In the genomic region with DNA sequence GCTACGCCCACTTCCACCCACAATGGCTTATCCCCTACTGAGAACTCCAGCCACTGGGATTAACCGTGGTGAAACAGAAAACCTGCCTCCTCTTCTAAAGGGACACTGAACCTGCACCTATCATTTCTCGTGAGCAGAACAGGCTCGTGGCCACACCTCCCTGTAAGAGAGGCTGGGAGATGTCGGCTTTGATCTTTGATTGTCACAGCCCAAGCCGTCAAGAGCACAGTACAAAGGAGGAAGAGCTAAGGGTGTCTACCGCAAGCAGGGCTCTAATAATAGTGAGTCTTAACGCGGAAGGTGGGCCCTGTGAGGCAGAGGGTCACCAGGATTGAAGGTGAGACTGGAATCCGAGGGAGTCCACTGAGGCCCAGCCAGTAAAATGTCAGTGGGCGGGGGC, we compare ENCODE assay signal across 19 mouse cellular contexts.
DNase-seq lines count a peak whose midpoint lies in the region; ATAC-seq and TF ChIP-seq lines count a peak whose summit lies in the region.
"Had no signal": no experiment of that assay in that cellular context is flagged by ENCODE, and none has a peak within 500 bp of the region (broad histone marks: within the 10 kb centered on the region; RNA-seq: fewer than 3 reads in every experiment).

No protein-coding gene starts in this region.

- H3K27ac ChIP-seq in forebrain, embryonic 10.5 days: 0 out of 2 replicates have a peak overlapping the region, but pooled peaks have one; percentile 40
- H3K27ac ChIP-seq in forebrain, embryonic 16.5 days (ENCODE audit: low read length): no peak overlapping the region
- no peak overlapping the region for H3K27ac ChIP-seq in hindbrain, embryonic 12.5 days
- H3K27ac ChIP-seq in hindbrain, embryonic 14.5 days: no peak overlapping the region
- H3K27ac ChIP-seq in embryonic facial prominence, embryonic 14.5 days (replicated peaks; ENCODE audit: low read depth, low read length): no peak overlapping the region
- H3K27ac ChIP-seq in midbrain, embryonic 16.5 days (ENCODE audit: low read length): no peak overlapping the region
- H3K27ac ChIP-seq in left cerebral cortex, adult 2 months: no peak overlapping the region
- no peak overlapping the region for H3K27ac ChIP-seq in thymus, adult 2 months (ENCODE audit: control insufficient read depth, insufficient read depth, low read length)
- H3K27ac ChIP-seq: embryonic facial prominence, embryonic 12.5 days; heart, adult 2 months; heart, embryonic 15.5 days; intestine, embryonic 15.5 days; kidney, embryonic 15.5 days had no signal

- 0 out of 2 replicates have a peak, but pooled peaks cover 1% of the 10 kb centered on the region for H3K36me3 ChIP-seq in forebrain, embryonic 10.5 days (replicated peaks)
- no peaks in the 10 kb centered on the region for H3K36me3 ChIP-seq in forebrain, embryonic 16.5 days (ENCODE audit: control insufficient read depth, insufficient read depth)
- H3K36me3 ChIP-seq in hindbrain, embryonic 12.5 days: no peaks in the 10 kb centered on the region
- H3K36me3 ChIP-seq in hindbrain, embryonic 14.5 days (replicated peaks; ENCODE audit: control insufficient read depth, insufficient read depth): no peaks in the 10 kb centered on the region
- no peaks in the 10 kb centered on the region for H3K36me3 ChIP-seq in embryonic facial prominence, embryonic 14.5 days (ENCODE audit: control insufficient read depth, insufficient read depth, low read length)
- H3K36me3 ChIP-seq in midbrain, embryonic 16.5 days (ENCODE audit: control insufficient read depth, insufficient read depth, low read length): no peaks in the 10 kb centered on the region
- no peaks in the 10 kb centered on the region for H3K36me3 ChIP-seq in thymus, adult 2 months (ENCODE audit: control insufficient read depth, insufficient read depth, low read length)
- H3K36me3 ChIP-seq: embryonic facial prominence, embryonic 12.5 days; heart, embryonic 15.5 days; intestine, embryonic 15.5 days; kidney, embryonic 15.5 days had no signal

- no peak for TF ChIP-seq POLR2A in thymus, adult 2 months (IDR thresholded peaks at IDR 0.05; ENCODE audit: control insufficient read depth, extremely low read depth, insufficient read depth, low read length, poor library complexity)

- H3K27me3 ChIP-seq in forebrain, embryonic 10.5 days (ENCODE audit: poor library complexity, severe bottlenecking): peaks cover 26% of the 10 kb centered on the region; the same call in 1 of the 2 replicates
- H3K27me3 ChIP-seq in forebrain, embryonic 16.5 days (replicated peaks; ENCODE audit: control insufficient read depth, insufficient read depth, low read length): no peaks in the 10 kb centered on the region
- H3K27me3 ChIP-seq in hindbrain, embryonic 12.5 days: peaks cover 8% of the 10 kb centered on the region; the same call in 1 of the 2 replicates
- H3K27me3 ChIP-seq in hindbrain, embryonic 14.5 days (ENCODE audit: control insufficient read depth, insufficient read depth, low read length): peaks cover 4% of the 10 kb centered on the region; the same call in 1 of the 2 replicates
- H3K27me3 ChIP-seq in embryonic facial prominence, embryonic 14.5 days (replicated peaks; ENCODE audit: control insufficient read depth, insufficient read depth, low read length): no peaks in the 10 kb centered on the region
- H3K27me3 ChIP-seq in midbrain, embryonic 16.5 days (ENCODE audit: control insufficient read depth, insufficient read depth, low read depth, low read length): no peaks in the 10 kb centered on the region
- H3K27me3 ChIP-seq in thymus, adult 2 months (ENCODE audit: control insufficient read depth, insufficient read depth, low read length): no peaks in the 10 kb centered on the region
- H3K27me3 ChIP-seq: embryonic facial prominence, embryonic 12.5 days; intestine, embryonic 15.5 days had no signal

- H3K4me1 ChIP-seq in forebrain, embryonic 10.5 days: peaks cover 37% of the 10 kb centered on the region
- peaks cover 11% of the 10 kb centered on the region for H3K4me1 ChIP-seq in forebrain, embryonic 16.5 days (replicated peaks; ENCODE audit: control insufficient read depth, insufficient read depth, low read length)
- H3K4me1 ChIP-seq in hindbrain, embryonic 12.5 days: peaks cover 20% of the 10 kb centered on the region
- peaks cover 13% of the 10 kb centered on the region; the same call in 1 of the 2 replicates for H3K4me1 ChIP-seq in hindbrain, embryonic 14.5 days (replicated peaks; ENCODE audit: control insufficient read depth, insufficient read depth, low read length)
- H3K4me1 ChIP-seq in embryonic facial prominence, embryonic 14.5 days (ENCODE audit: control insufficient read depth, insufficient read depth, low read length): no peaks in the 10 kb centered on the region
- H3K4me1 ChIP-seq in midbrain, embryonic 16.5 days (ENCODE audit: control insufficient read depth, insufficient read depth, low read length): peaks cover 15% of the 10 kb centered on the region
- peaks cover 2% of the 10 kb centered on the region; the same call in 1 of the 2 replicates for H3K4me1 ChIP-seq in thymus, adult 2 months (replicated peaks; ENCODE audit: control insufficient read depth, insufficient read depth, low read length)
- H3K4me1 ChIP-seq: heart, embryonic 15.5 days; intestine, embryonic 15.5 days; kidney, embryonic 15.5 days had no signal

- H3K4me3 ChIP-seq in forebrain, embryonic 10.5 days: no peak overlapping the region
- no peak overlapping the region for H3K4me3 ChIP-seq in forebrain, embryonic 16.5 days (replicated peaks; ENCODE audit: low read length)
- no peak overlapping the region for H3K4me3 ChIP-seq in hindbrain, embryonic 12.5 days
- no peak overlapping the region for H3K4me3 ChIP-seq in hindbrain, embryonic 14.5 days (replicated peaks; ENCODE audit: low read length)
- H3K4me3 ChIP-seq in embryonic facial prominence, embryonic 14.5 days (ENCODE audit: low read depth, low read length): no peak overlapping the region
- no peak overlapping the region for H3K4me3 ChIP-seq in midbrain, embryonic 16.5 days (ENCODE audit: low read depth, low read length)
- H3K4me3 ChIP-seq in left cerebral cortex, adult 2 months: no peak overlapping the region
- no peak overlapping the region for H3K4me3 ChIP-seq in thymus, adult 2 months (ENCODE audit: control insufficient read depth, insufficient read depth, low read length)
- H3K4me3 ChIP-seq: embryonic facial prominence, embryonic 12.5 days; heart, adult 2 months; heart, embryonic 15.5 days; intestine, embryonic 15.5 days; kidney, embryonic 15.5 days had no signal

- ATAC-seq in forebrain, embryonic 16.5 days: no peak
- peak; percentile 51 for ATAC-seq in hindbrain, embryonic 12.5 days (ENCODE audit: low FRiP score)
- ATAC-seq in hindbrain, embryonic 14.5 days (ENCODE audit: low FRiP score): no peak
- ATAC-seq in embryonic facial prominence, embryonic 14.5 days (ENCODE audit: low read depth): peak; percentile 32; the same call in 1 of the 2 replicates
- 0 out of 2 replicates have a peak, but pooled peaks have one; percentile 39 for ATAC-seq in midbrain, embryonic 16.5 days
- ATAC-seq: intestine, embryonic 15.5 days had no signal

- DNase-seq in forebrain, embryonic 10.5 days (ENCODE audit: extremely low spot score, low spot score): no peak
- DNase-seq in hindbrain, embryonic 14.5 days (ENCODE audit: low spot score): no peak
- no peak for DNase-seq in embryonic facial prominence, embryonic 14.5 days (ENCODE audit: low spot score)
- DNase-seq in left cerebral cortex, adult 2 months (ENCODE audit: extremely low spot score in 1 of 2, low spot score in 2 of 2): no peak
- no peak for DNase-seq in thymus, adult 2 months
- DNase-seq: cerebellum, adult 8-10 months; gastrocnemius, postnatal 14 days; heart, adult 2 months; heart, postnatal 4 days; lung, adult 18-20 months; lung, postnatal 14 days; right cerebral cortex, postnatal 25 days had no signal

- H3K9ac ChIP-seq in forebrain, embryonic 16.5 days (replicated peaks; ENCODE audit: low read depth, low read length): no peak overlapping the region
- H3K9ac ChIP-seq in hindbrain, embryonic 12.5 days: no peak overlapping the region
- no peak overlapping the region for H3K9ac ChIP-seq in hindbrain, embryonic 14.5 days
- H3K9ac ChIP-seq in embryonic facial prominence, embryonic 14.5 days (ENCODE audit: low read depth, low read length): no peak overlapping the region
- H3K9ac ChIP-seq in midbrain, embryonic 16.5 days (ENCODE audit: low read depth, low read length): no peak overlapping the region
- H3K9ac ChIP-seq: embryonic facial prominence, embryonic 12.5 days; heart, embryonic 15.5 days; intestine, embryonic 15.5 days; kidney, embryonic 15.5 days had no signal

- TF ChIP-seq CTCF in left cerebral cortex, adult 2 months (IDR thresholded peaks at IDR 0.05): no peak
- no peak for TF ChIP-seq CTCF in thymus, adult 2 months (IDR thresholded peaks at IDR 0.05; ENCODE audit: borderline replicate concordance, control insufficient read depth, extremely low read depth, insufficient read depth, low read length, poor library complexity)

- H3K9me3 ChIP-seq in forebrain, embryonic 10.5 days: no peaks in the 10 kb centered on the region
- H3K9me3 ChIP-seq in forebrain, embryonic 16.5 days (ENCODE audit: control insufficient read depth, low read length): no peaks in the 10 kb centered on the region
- no peaks in the 10 kb centered on the region for H3K9me3 ChIP-seq in hindbrain, embryonic 12.5 days (replicated peaks)
- no peaks in the 10 kb centered on the region for H3K9me3 ChIP-seq in hindbrain, embryonic 14.5 days (ENCODE audit: control insufficient read depth, low read length)
- no peaks in the 10 kb centered on the region for H3K9me3 ChIP-seq in embryonic facial prominence, embryonic 14.5 days (ENCODE audit: control insufficient read depth, low read length)
- H3K9me3 ChIP-seq in midbrain, embryonic 16.5 days (replicated peaks; ENCODE audit: control insufficient read depth, low read length, poor library complexity, severe bottlenecking): no peaks in the 10 kb centered on the region
- H3K9me3 ChIP-seq: embryonic facial prominence, embryonic 12.5 days; heart, embryonic 15.5 days; intestine, embryonic 15.5 days; kidney, embryonic 15.5 days had no signal

- H3K4me2 ChIP-seq in forebrain, embryonic 16.5 days (ENCODE audit: low read length): no peak overlapping the region
- peak overlapping the region; percentile 24; the same call in 1 of the 2 replicates for H3K4me2 ChIP-seq in hindbrain, embryonic 12.5 days (replicated peaks)
- no peak overlapping the region for H3K4me2 ChIP-seq in hindbrain, embryonic 14.5 days (replicated peaks)
- no peak overlapping the region for H3K4me2 ChIP-seq in embryonic facial prominence, embryonic 14.5 days (ENCODE audit: low read depth, low read length)
- peak overlapping the region; percentile 7; the same call in 1 of the 2 replicates for H3K4me2 ChIP-seq in midbrain, embryonic 16.5 days (ENCODE audit: low read length)
- H3K4me2 ChIP-seq: embryonic facial prominence, embryonic 12.5 days; heart, embryonic 15.5 days; intestine, embryonic 15.5 days; kidney, embryonic 15.5 days had no signal

- WGBS in forebrain, embryonic 10.5 days: 18% methylated on average over 11 of the region's 11 CpGs
- WGBS in forebrain, embryonic 16.5 days: 11% methylated on average over 11 of the region's 11 CpGs
- 16% methylated on average over 11 of the region's 11 CpGs for WGBS in hindbrain, embryonic 12.5 days
- WGBS in hindbrain, embryonic 14.5 days: 16% methylated on average over 11 of the region's 11 CpGs
- 20% methylated on average over 10 of the region's 11 CpGs for WGBS in embryonic facial prominence, embryonic 14.5 days
- 10% methylated on average over 11 of the region's 11 CpGs for WGBS in midbrain, embryonic 16.5 days
- WGBS in thymus, adult 2 months: 33% methylated on average over 11 of the region's 11 CpGs

- intact Hi-C loops in left cerebral cortex, adult 2 months (cut with DNase I): no loop called here

Comparison
In these comparisons a context has a peak if more than half of its experiments do, and no peak if none do; other contexts are left out.
1. ATAC-seq: peak in hindbrain, embryonic 12.5 days (single experiment), embryonic facial prominence, embryonic 14.5 days (single experiment) and midbrain, embryonic 16.5 days (single experiment); none in forebrain, embryonic 16.5 days (single experiment) and hindbrain, embryonic 14.5 days (single experiment).
2. H3K4me2 ChIP-seq: peak in hindbrain, embryonic 12.5 days (single experiment) and midbrain, embryonic 16.5 days (single experiment); none in forebrain, embryonic 16.5 days (single experiment), hindbrain, embryonic 14.5 days (single experiment) and embryonic facial prominence, embryonic 14.5 days (single experiment).